Mouse (Mus musculus): ENCODE results near the gene Spsb4. TPM values are rescaled to one million over a fixed set of nuclear protein-coding genes. Genes with fewer than 3 reads are reported as not detected.
"Not testable (repeated sequence)": the region's sequence is repeated elsewhere in the genome, so short reads cannot be mapped to it uniquely, and the experiment has no call there.

Spsb4 gene
- total RNA-seq, 2 experiments from 2014 or later: 4.4 TPM; not detected in 1

DNA sequence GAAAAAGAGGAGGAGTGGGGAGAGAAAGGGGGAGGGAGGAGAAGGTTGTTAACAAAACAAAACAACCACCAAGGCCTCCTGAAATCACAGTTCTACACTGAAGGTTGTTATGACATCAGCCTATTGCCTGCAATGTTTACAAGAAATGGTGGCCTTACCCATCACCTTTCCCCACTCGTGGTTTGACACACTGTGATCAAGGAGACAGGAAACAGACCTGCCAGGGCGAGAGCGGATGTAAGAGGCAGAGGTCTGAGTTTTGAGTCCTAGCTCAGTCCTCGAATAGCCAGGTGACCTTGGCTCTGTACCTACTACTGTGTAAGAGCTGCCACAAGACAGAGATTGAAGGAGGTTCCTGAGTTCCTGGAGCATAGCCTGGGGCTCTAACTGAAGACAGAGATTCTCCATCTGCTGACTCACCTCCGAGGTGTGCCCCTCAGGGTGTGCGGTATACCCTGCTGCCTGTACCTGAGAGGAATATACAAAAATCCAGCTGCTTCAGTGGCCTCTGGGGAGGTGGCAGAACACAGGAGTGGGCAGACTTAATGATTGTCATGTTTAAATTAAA, 61.3 kb downstream of the Spsb4 start:
- no peak for ATAC-seq (replicated peaks; ENCODE audit: low FRiP score, poor library complexity, severe bottlenecking)

DNA sequence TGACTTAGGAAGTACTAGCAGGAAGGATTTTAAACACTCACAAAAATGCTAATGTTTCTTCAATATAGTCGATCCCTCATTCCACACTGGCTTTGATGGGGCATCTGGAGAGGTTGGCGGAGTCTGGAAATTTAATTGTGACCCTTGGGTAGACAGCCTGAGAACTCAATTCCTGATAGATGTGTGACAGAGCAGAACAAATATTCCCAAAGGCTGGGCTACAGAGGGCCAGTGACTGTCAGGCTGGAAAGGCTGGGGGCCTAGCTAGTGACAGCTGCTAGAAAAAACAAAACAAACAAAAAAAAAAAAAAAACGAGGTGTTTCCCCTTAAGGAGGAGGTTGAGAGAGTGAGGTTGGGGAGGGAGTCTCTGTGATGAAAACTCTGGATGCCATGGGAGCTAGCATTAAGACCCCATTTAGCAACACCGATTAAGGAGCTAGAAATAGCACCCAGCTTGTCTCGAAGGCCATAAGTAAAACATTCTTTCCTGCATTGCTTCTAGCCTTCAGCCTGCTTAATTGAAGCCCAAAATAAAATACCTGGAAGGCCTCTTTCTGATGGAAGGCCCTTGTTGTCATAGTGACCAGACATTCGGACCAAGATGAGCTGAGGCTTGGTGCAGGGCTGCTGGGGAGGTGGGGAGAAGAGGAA, 61.9 kb downstream of the Spsb4 start:
- no peak for ATAC-seq (replicated peaks; ENCODE audit: low FRiP score, poor library complexity, severe bottlenecking)

DNA sequence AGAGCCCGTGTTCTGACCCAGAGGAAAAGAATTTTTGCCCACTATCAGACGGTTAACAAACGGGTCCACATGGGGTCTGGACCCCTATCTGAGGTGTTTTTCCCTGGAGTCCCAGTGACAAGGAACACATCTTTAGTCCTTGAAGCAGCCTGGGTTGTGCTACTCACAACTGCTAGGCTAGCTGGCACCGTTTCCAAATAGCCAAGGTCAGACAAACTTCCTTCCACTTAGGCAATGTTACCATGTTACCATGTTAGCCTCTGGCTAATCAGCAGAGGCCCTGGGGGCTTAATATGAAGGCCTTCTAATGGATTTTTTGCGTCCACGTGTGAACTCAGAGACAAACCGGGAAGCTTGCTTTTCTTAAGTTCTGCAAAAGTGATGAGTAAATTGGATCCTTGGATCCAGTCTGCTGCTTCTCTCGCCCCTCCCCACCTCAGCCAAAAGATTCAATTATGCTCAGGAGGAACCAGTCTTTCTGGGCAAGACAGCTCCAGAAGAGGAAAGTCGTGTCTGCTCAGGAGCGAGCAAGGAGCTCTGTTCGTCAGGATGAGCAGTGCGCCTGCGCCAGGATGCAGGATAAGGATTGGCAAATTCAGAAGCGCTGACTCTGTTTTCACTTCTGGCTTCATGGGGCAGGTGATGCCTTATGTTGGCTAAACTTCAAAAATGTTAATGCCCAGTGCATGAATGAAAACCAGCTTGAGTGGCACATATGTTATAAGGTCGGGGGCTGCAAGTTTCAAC, 64.4 kb downstream of the Spsb4 start:
- ATAC-seq (replicated peaks; ENCODE audit: low FRiP score, poor library complexity, severe bottlenecking): no peak

DNA sequence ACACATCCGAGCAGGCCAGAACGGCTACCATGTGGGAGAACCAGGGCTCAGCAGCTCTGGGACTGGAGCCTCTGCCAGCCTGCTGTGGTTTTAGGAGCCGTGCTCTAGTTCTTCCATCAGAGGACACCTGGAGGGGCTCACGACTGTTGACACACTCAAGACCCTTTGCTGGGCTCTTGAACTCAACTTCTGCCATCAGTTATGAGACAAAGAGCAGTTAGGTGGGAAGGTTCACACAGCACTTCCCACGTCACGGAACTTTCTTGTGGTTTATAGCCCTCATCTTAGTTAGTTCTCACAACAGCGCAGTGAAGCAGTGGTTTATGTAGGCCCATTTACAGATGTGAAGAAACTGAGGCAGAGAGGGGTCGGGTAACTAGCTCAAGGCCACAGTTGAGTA, 65.2 kb downstream of the Spsb4 start:
- ATAC-seq (replicated peaks; ENCODE audit: low FRiP score, poor library complexity, severe bottlenecking): no peak

DNA sequence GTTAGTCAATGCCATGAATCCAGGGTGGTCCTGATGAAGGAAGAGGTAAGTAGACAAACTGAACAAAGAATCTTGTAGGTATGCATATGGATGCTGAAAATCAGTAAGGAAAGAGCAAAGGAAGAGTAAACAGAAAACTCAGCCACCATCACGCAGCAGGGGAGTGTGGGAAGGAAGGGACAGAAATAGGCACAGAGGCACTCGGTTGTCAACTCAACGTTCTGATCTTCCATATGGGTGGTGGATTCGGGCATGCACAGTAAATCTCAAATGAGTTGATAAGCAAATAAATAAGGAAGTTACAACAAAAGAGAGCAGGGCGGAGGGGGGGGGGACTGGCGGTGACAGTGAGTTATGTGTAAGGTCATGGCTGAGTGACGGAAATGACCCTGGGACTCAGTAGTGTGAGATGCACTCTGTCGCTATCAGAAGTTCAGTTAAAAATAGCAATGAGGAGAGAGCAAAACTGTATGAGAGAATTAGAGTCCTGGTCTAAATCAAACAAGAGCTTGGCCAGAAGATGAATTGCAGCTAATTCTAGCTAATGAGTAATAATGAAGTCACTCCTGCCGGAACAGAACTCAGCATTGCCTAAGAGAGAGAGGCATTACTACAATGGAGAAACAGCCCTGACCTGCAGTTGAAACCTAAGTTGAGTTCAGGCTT, 66.2 kb downstream of the Spsb4 start:
- no peak for ATAC-seq (replicated peaks; ENCODE audit: low FRiP score, poor library complexity, severe bottlenecking)

DNA sequence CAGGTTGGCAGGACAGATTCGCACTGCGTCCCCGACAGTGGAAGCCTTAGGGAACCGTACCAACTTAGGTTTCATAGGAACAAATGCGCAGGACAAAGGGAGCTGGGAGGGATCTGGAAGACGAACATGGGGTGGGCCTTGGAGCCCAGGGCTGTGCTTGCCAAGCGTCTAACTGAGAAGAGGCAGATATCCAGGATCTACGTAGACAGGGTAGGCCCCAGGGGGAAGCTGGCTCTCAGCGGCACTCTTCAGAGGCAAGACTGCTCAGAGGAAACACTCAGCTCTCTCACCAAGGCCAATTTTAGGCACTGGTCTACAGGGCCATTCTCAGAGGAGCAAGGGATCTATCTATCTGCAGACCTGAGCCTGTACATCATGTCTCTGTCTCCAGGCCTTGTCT, 69.1 kb downstream of the Spsb4 start:
- no peak for ATAC-seq (replicated peaks; ENCODE audit: low FRiP score, poor library complexity, severe bottlenecking)

DNA sequence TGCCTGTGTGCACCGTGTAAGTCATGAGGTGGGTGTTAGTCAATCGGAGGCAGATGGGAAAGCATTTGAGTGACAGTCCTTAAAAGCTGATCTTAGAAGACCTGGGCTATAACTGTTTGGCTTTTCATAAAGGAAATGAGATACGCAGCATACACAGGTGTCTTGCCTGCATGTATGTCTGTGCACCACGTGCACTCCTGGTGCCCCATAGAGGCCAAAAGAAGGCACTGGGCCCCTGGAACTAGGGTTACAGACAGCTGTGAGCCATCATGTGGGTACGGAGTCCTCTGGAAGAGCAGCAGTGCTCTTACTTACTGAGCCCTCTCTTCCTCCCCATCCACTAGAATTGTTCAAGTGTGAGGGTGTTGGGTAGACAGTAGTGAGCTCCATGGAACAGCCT, 70.1 kb downstream of the Spsb4 start:
- ATAC-seq (replicated peaks; ENCODE audit: low FRiP score, poor library complexity, severe bottlenecking): no peak

DNA sequence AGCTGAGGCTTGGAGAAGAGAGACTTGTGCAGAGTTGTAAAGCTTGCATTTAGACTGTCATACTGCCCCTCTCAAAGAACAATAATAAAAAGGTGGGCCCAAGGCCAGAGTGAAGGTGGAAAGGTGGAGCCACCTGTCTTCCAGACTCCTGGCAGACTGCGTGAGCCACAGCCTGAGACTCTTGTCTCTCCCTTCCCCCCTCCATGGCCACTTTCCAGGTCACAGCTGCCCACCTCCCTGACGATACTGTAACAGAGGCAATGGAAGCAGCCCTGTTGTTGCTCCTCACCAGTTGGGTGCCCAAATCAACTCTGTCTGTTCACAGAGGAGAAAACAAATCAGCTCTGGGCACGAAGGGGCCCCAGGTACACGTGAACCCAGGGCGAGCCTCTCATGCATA, 71.5 kb downstream of the Spsb4 start:
- no peak for ATAC-seq (replicated peaks; ENCODE audit: low FRiP score, poor library complexity, severe bottlenecking)

DNA sequence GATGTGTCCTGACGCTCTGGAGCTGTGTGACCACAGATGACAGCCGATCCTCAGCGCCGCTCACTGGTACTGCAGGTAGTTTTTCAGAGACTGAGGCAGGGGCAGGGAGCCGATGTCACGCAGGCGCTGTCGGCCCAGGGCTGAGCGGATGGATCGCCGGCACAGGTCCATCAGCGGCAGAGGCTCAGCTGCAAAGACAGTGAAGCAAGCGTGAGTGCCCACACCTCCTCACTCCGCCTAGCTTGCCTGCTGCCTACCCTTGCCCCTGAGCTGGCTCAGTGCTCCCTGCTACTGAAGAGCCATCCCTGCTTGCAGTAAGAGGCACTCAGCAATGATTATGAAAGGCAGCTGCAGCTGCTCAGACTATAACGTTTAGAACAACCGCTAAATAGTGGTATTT, 74.1 kb downstream of the Spsb4 start:
- no peak for ATAC-seq (replicated peaks; ENCODE audit: low FRiP score, poor library complexity, severe bottlenecking)

DNA sequence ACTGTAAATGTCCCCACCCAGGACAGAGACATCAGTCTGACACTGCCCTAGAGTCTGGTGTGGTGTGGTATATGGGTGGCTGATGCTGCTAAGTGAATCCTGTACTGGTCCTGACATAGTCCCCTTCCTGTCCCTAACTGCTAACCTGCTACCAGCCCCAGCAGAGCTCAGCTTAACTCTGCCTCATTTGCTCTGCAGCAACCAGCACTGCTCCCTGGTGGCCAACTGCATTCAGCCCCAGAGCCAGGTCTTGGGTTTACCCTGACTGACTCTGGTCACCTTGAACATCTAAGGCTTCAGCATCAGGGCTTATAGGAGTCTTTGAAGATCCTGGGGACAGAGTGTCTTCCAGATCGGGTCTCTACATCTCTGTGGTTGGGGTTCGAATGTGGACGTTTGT, 75.7 kb downstream of the Spsb4 start:
- ATAC-seq (replicated peaks; ENCODE audit: low FRiP score, poor library complexity, severe bottlenecking): no peak

DNA sequence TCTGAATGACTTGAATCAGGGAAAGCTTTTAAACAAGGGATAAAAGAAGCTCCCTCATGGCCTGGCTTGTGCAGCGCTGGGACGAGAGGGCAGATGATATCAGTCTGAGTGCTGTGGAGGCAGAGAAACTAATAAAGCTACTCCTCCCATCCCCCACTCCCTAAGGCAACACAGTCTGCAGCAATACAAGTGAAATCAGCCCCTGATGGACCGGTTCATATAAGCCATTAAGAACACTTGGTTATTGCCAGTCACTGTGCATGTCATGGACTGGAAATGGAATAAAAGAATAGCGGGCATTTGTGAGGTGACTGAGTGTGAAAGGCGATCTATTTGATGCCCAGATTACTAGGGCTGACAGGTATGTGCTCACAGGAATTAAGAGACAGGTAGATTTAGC, 79.8 kb downstream of the Spsb4 start:
- no peak for ATAC-seq (replicated peaks; ENCODE audit: low FRiP score, poor library complexity, severe bottlenecking)

DNA sequence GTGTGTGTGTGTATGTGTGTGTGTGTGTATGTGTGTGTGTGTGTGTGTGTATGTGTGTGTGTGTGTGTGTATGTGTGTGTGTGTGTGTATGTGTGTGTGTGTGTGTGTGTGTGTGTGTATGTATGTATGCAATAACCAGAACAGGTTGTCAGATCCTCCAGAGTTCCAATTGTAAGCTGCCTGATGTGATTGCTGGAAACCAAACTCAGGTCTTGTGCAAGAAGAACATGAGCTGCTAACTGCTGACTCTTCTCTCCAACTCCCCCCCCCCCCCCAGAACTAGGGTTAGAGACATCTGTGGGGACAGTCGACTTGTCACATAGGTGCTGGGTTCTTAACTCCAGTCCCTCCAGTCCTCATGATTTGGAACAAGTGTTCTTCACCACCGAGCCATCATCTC, 82.2 kb downstream of the Spsb4 start:
- not testable (repeated sequence) for ATAC-seq (replicated peaks; ENCODE audit: low FRiP score, poor library complexity, severe bottlenecking)

DNA sequence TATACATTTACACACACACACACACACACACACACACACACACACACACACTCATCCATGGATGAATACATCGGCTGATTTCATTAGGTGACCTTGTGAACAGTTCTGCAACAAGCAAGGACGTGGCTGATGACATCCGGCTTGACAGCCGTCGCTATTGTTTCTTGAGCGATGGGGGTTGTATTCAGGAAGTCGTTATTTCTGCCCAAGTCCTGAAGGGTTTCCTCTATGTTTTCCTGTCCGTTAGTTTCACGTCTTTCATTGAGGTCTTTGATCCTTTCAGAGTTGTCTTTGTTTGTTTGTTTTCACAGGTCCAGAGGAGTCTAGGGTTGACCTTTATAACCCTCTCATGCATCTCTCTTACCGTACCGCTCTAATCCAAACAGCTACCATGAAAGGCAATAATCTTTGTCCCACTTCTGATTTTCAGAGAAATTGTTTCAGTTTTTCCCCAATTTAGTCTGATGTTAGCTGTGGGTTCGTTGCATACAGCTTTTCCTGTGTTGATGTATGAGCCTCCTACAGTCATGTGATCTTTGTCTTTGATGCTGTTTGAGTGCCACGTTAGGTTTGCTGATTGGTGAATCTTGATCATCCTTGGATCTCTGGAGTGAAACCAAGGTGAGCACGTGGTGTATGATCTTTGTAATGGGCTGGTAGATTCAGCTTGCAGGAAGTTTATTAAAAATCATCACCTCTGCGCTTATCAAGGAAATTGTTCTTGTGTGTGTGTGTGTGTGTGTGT, 82.9 kb downstream of the Spsb4 start:
- ATAC-seq (replicated peaks; ENCODE audit: low FRiP score, poor library complexity, severe bottlenecking): no peak

DNA sequence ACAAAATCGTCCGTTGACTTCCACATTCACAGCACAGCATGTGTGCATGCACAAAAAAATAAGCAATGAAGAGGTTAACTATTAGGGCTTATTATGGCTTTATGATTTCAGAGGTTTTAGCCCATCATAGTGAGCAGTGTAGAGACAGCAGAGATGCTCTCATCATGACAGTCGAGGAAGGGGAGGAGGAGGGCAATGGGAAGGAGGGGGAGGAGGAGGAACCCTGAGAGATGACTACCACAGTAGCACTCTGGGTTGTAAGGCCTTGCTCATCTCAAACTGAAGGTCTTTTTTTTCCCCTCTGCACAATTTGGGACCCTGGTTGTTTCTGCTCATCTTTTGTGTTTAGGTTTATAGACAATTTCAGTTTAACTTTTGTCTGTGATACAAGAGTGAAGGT, 83.8 kb downstream of the Spsb4 start:
- no peak for ATAC-seq (replicated peaks; ENCODE audit: low FRiP score, poor library complexity, severe bottlenecking)

DNA sequence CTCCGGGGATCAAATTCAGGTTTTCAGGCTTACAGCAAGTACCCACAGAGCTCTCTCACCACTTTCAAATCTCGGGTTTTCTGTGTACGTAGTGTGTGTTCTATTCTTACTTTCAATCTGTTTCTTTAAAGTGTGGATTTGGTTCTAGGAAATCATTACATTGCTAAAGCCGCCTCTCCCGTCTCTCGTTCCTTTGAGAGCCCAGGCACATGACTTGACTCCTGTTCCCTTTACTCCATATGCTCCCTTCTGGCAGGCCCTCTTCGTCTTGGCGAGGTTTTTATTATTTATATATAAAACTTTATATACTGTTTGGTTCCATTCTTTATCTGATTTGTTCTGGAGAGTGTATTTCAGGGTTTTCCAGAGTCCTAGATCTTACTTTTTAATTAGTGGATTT, 85.9 kb downstream of the Spsb4 start:
- ATAC-seq (replicated peaks; ENCODE audit: low FRiP score, poor library complexity, severe bottlenecking): no peak

DNA sequence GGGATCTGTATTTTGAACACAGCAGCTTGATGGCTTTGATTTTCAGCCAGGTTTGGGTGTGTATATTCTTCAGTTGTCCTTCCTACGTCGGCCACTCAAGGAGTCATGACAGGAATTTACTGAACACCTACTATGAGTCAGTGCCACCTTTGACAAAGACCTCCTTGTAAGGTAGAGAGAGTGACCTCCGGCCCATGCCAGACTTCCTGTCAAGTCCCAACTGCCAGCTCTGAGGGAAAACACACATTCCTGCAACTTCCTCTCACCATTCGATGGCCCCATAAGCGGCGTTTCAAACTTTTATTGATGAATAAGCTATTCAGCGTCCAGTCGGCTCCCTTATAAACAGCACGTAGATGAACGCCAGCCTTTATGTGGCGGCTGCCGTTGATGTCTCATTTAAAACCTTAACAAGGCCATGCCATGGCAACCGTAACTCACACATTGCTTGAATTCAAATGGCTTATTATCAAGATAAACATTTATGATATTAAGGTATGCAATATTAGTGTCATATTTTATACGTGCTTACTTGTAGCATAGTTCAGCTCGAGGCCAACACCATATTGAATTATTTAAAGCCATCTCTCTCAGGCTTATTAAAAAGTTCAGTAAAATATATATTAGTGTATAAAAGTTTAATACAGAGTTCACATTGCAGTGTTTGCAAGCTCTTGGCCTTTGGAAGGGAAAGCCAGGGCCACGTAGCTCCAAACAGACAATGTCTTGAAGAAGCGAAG, 94.9 kb downstream of the Spsb4 start:
- ATAC-seq (replicated peaks; ENCODE audit: low FRiP score, poor library complexity, severe bottlenecking): no peak

DNA sequence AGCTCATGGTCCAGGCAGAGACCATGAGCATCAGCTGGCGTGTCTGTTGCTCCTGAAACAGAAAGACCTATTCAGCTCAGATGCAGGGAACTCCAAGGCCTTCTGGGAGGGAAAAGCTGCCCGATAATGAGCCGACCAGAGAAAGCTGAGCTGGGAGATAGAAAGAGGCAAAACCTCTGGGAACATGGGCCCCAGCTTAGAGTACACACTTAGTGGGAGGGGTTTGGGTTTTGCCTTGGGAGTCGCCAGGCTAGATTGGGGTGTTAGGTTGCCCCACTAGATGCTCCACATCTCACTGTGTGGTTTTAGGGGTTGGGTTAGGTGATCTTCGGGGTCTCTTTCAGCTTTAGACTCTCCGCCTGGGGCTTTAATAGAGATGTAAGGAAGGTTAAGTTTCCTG, 95.5 kb downstream of the Spsb4 start:
- ATAC-seq (replicated peaks; ENCODE audit: low FRiP score, poor library complexity, severe bottlenecking): no peak

DNA sequence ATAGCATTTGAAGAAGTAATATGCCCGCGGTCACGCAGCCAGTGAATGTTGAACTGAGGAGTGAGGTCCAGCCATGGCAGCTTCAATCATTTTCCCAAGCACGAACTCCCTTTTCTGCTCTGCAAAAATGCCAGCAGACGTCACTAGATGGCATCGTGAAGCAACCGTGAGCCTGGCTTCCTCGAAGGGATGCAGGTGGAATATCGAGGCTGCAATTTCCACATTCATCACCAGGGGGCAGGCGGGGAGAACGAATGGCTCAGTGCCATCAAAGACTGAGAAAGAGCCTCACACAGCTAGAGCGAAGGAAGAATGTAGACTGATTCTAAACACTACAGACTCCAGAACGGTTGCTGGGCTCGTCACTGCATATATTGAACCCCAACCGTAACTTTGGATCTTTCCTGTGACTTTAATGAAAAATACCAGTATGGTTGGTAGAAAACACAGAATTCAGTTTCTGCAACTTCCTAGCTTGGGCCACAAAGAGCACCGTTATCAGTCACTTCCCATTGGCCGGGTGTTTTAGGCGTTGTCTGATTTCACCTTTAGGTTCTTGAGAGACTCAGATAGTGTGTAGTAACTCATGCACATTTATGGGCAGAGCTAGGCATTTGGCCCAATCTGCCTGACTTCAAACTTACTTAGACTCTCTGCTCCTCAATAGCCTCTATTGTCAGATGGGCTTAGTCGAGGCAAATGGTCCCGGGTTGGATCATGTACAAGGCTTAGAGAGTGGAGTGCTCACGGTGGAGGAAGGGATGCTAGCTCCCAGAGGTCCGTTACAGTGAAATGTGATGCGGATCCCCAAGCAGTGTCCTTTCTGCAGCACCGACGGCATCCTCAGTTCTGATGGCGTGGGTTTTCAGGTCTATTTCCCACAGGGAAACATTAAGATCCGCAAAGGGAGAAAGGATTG, 101.8 kb downstream of the Spsb4 start:
- ATAC-seq (replicated peaks; ENCODE audit: low FRiP score, poor library complexity, severe bottlenecking): peak; percentile 67; the same call in 1 of the 2 replicates

DNA sequence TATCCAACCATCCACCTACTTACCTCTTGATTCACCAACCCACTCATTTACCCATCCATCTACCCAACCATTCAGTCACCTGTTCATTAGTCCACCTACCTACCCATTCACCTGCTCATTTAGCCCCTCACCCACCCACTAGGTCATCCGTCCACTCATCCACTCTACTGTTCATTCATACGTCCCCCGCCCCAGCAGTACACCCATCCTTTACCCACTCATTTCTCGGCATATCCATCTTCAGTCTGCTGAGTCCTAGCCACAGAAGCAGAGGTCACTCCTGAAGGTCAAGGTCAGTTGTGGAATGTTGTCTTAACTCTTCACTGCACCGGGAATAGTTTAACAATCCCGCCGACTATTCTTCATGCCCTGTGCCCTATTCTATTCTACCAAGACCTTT, 102.6 kb downstream of the Spsb4 start:
- ATAC-seq (replicated peaks; ENCODE audit: low FRiP score, poor library complexity, severe bottlenecking): no peak

Data from erythroblast, adult 5-6 weeks (primary cell).